Mouse (Mus musculus) urinary bladder, postnatal 10 days (tissue): ENCODE measurements around the gene Upp1.

ENCODE experiments used
- DNase-seq: peaks from one replicate; pipeline ENCODE4 v3.0.0; 2022; ENCODE audit warnings: low spot score

Upp1 gene

DNA sequence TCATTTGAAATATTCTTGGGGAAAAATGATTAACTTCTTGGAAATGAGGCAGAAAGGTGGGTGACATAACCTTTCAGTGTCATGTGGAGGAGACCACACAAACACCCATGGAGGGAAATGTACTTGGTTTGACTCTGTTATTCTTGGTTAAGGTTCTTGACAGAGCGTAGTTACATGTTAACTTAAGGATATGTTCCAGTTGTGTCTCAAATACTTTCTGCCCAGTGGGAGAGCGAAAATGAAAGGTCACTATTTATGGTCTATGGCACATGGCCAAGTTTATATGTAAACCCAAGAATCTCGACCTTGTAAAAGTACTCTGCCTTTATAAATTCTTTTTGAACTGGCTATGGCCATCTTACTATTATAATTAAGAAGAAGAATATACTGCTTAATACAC lies 42.0 kb downstream of the Upp1 start:
- no peak for DNase-seq

DNA sequence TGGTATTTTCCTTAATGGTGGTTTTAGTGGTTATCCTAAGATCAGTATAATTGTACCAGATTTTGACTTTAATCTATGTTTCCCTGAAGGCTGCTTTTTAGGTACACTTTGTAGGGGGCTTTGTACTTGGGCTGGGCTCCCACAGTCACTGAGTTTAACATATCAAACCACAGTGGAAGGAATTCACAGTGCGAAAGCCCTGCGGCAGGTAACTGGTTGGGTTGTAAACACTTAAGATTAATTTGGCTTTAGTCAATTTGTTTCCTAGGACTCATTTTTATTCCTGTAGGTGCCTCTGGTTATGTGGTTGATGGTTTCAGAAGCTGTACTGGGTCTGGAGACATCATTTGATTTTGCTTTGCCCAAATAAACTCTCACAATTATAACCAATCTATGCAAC lies 49.4 kb downstream of the Upp1 start:
- no peak for DNase-seq

DNA sequence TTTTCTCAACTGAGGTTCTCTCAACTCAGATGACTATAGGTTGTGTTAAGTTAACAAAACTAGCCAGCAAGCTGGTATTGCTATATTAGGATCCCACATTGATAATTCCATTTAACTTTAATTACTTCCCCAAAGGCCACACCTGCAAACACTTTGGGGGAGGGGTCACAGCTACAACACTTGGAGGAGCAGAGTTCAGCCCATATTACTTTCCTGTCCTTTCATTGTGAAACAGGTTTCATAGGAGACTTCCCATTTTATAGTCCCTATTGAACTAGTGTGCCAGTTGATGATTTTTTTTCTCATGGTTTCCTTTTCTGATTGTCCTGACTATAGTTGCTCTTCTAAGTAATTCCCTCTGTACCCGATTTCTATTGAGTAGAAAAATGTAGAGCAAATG lies 63.6 kb downstream of the Upp1 start:
- no peak for DNase-seq
